Mouse (Mus musculus) neural tube, embryonic 14.5 days (tissue): ENCODE measurements around the gene Dcbld2. TPM values are rescaled to one million over a fixed set of nuclear protein-coding genes. Genes with fewer than 3 reads are reported as not detected.

Experiments
- ATAC-seq: fragments of 200-750 bp; cut with Nextera tagmentation; 2 replicates; pipeline ENCODE4 v1.8.0; 2017; ENCODE audit warnings: low read depth, mild to moderate bottlenecking, moderate TSS enrichment, moderate library complexity
- H3K27ac ChIP-seq: fragments of 300-500 bp; sonication (generic); 2 replicates; pipeline ENCODE4 v1.5.1; 2014; ENCODE audit warnings: low read depth, mild to moderate bottlenecking, control low read depth, low read length, moderate library complexity, mixed read lengths
- H3K27me3 ChIP-seq: fragments of 300-500 bp; sonication (generic); 2 replicates; pipeline ENCODE4 v1.6.1; 2014; ENCODE audit warnings: low read length; ENCODE audit not compliant: control insufficient read depth, insufficient read depth
- H3K36me3 ChIP-seq: fragments of 300-500 bp; sonication (generic); 2 replicates; pipeline ENCODE4 v1.6.1; 2014; ENCODE audit warnings: low read length, mixed read lengths; ENCODE audit not compliant: control insufficient read depth, insufficient read depth
- H3K4me1 ChIP-seq: fragments of 300-500 bp; sonication (generic); 2 replicates; pipeline ENCODE4 v1.6.1; 2014; ENCODE audit warnings: low read length; ENCODE audit not compliant: control insufficient read depth, insufficient read depth
- H3K4me2 ChIP-seq: fragments of 300-500 bp; sonication (generic); 2 replicates; pipeline ENCODE4 v1.6.1; 2014; ENCODE audit warnings: mild to moderate bottlenecking, low read depth, low read length, control low read depth
- H3K4me3 ChIP-seq: fragments of 300-500 bp; sonication (generic); 2 replicates; pipeline ENCODE4 v1.5.1; 2014; ENCODE audit warnings: low read depth, low read length, control low read depth, mixed read lengths
- H3K9ac ChIP-seq: fragments of 300-500 bp; sonication (generic); replicated peaks from 2 replicates; pipeline ENCODE4 v1.6.1; 2014; ENCODE audit warnings: low read depth, mild to moderate bottlenecking, control low read depth, low read length, mixed read lengths
- H3K9me3 ChIP-seq: fragments of 300-500 bp; sonication (generic); 2 replicates; pipeline ENCODE4 v1.6.1; 2016; ENCODE audit warnings: low read length; ENCODE audit not compliant: control insufficient read depth
- WGBS: fragments of 180-500 bp; shearing (Covaris S2); extraction: QIAGEN DNeasy Blood & Tissue Kit; methylation state at CpG from one replicate; pipeline ENCODE4 v1.1.7; 2014; 5-methylcytosine and 5-hydroxymethylcytosine counted together
- polyA plus RNA-seq: library from polyadenylated mRNA; unstranded; fragments of >200 nt; fragmentation: Nextera tagmentation; extraction: Ambion mirVana; gene quantifications from 2 replicates; pipeline ENCODE4 v1.2.1, GENCODE M21; 2014

The Dcbld2 gene
- polyA plus RNA-seq, 1 experiment from 2014 or later, result 9.7 TPM

DNA sequence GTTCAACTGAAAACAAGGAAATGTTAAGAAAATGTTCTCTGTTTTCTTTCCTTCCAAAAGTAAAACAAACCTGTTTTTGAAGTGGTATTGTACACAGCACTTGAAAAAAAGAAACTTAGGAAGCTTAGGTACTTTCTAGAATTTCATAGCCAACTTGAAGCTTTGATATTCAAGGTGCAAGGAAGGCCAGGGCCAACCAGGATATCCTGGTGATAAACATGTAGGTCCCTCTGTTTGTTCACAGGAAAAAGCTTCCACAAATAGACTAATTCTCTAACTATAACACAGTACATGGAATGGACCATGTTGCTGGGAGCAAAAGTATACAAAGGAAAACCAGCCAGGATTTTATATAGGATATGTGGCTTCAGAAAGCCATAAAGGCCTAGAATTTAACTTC is 88.5 kb downstream of the Dcbld2 start:
- no peak overlapping the region for H3K4me2 ChIP-seq
- no peak for ATAC-seq

DNA sequence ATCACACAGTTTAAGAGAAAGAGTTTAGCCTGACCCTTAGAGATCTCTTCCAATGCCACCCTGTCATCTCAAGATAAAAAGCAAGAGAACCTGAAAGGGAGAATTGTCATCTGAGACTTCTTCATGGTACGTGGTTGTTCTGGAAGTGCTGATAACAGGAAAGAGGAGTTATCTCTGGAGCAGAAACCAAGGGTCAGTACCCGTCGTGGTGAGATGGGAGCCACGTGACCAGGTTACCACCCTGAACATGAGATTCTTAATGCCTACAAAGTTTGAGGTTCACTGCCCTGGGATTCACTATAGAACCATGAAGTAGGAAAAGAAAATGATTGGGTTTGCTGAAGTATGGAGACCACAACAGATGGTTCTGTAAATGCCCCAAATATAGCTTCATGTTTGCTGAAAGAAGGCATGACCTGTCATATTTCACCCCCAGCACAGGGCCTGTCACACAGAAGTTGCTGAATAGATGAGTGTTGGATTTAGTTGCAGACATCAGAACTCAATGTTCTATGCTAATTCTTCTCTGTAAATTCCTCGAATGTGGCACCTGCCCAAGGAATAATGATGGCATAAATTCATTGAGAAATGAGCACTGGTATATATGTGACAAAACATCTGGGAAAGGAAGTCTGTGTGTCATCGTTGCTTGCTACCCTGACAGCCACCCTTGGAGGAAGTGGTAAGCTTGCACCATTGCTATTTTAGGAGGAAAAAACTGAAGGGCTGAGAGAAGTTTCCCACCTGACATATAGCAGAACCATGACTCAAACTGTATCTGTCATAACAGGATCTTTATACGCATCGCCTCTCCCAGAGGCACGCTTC is 89.9 kb downstream of the Dcbld2 start:
- Histone ChIP-seq H3K27ac (no peak overlapping the region), H3K9me3 (no peaks in the 10 kb centered on the region), H3K4me2 (no peak overlapping the region), H3K4me1 (peaks cover 2% of the 10 kb centered on the region; the same call in 1 of the 2 replicates), H3K27me3 (no peaks in the 10 kb centered on the region), H3K4me3 (no peak overlapping the region), H3K9ac (no peak overlapping the region), H3K36me3 (no peaks in the 10 kb centered on the region)
- WGBS, result 86% methylated on average over 9 of the region's 9 CpGs
- ATAC-seq, result no peak

More for the DNA sequence above, 88.5 kb downstream of the Dcbld2 start:
- Histone ChIP-seq H3K27me3 (no peaks in the 10 kb centered on the region), H3K9ac (no peak overlapping the region), H3K4me3 (no peak overlapping the region), H3K4me1 (peaks cover 2% of the 10 kb centered on the region; the same call in 1 of the 2 replicates), H3K27ac (no peak overlapping the region), H3K36me3 (no peaks in the 10 kb centered on the region), H3K9me3 (no peaks in the 10 kb centered on the region)

DNA sequence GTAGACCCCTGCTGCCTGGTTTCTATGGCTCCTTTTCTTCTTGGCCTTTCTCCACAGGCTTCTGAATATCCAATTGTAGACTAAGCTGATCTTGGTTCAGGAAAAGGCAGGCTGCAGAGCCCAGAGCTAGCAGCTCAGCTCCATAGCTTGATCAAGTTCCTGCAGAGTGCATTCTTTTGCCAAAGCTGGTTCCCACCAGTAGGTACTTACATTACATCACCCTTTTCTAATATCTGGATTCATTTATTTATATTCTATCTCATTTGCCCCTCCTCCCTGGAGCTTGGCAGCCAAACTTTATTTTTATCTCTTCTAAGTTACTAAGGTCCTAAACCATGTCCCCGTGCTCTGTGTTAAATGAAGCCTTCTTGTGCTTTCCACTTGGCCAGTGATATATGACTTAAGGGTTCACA is 90.9 kb downstream of the Dcbld2 start:
- Histone ChIP-seq H3K27ac (no peak overlapping the region), H3K4me2 (no peak overlapping the region), H3K4me1 (peaks cover 2% of the 10 kb centered on the region; the same call in 1 of the 2 replicates), H3K36me3 (no peaks in the 10 kb centered on the region), H3K4me3 (no peak overlapping the region), H3K9ac (no peak overlapping the region), H3K9me3 (no peaks in the 10 kb centered on the region), H3K27me3 (no peaks in the 10 kb centered on the region)
- ATAC-seq, result peak; percentile 41; the same call in 1 of the 2 replicates
- WGBS, result 50% methylated on average over 1 of the region's 1 CpGs

DNA sequence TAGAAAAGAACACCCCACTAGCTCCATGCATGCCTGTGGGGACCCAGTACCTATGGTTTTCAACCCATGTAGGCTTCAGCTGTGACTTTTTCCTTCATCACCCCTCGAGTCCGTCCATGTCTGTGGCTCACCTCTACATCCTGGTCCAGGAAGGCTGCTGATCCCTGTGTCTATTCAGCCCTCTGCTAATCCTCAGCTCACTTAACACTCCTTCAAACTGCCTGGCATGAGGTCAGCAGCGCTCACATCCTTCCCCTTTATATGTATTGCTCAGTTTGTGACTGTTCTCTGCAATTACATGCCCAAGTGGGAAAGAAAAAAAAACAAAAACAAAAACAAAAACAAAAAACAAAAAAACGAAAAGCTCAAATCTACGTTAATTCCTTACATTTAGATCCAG is 91.4 kb downstream of the Dcbld2 start:
- Histone ChIP-seq H3K27me3 (no peaks in the 10 kb centered on the region), H3K4me3 (no peak overlapping the region), H3K9me3 (no peaks in the 10 kb centered on the region), H3K4me1 (peaks cover 2% of the 10 kb centered on the region; the same call in 1 of the 2 replicates), H3K4me2 (no peak overlapping the region), H3K9ac (no peak overlapping the region), H3K27ac (no peak overlapping the region), H3K36me3 (no peaks in the 10 kb centered on the region)
- 88% methylated on average over 5 of the region's 5 CpGs for WGBS
- ATAC-seq, result no peak

DNA sequence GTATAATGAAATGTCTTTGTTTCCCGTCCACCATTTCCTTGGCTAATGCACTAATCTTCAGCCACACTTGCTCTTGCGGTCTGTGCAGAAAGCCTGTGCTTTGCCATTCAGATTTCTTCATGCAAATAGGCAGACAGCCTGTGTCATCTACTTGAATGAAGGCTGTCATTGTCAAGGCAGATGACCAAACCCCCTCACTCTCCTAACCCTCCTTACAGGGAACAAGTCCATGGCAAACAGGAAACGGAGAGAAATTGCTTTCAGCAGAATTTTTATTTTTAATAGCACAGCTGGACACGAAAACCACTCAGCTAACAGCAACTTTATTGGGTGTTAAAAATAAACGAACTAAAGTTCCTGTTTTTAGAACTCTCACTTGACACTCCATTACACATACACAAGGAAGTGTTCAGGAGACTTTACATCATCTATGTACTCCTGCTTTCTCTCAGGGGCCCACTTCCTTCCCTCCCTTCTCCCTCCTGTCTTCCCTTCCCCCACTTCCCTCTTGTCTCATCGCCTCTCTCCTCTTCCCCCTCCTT is 93.6 kb downstream of the Dcbld2 start:
- ATAC-seq, result no peak
- H3K27ac ChIP-seq, result no peak overlapping the region
- H3K9me3 ChIP-seq, result no peaks in the 10 kb centered on the region
- no peak overlapping the region for H3K4me3 ChIP-seq
- H3K9ac ChIP-seq, result no peak overlapping the region
- H3K4me1 ChIP-seq, result peaks cover 2% of the 10 kb centered on the region; the same call in 1 of the 2 replicates
- H3K36me3 ChIP-seq, result no peaks in the 10 kb centered on the region
- H3K27me3 ChIP-seq, result no peaks in the 10 kb centered on the region
- 51% methylated on average over 6 of the region's 6 CpGs for WGBS
- no peak overlapping the region for H3K4me2 ChIP-seq

DNA sequence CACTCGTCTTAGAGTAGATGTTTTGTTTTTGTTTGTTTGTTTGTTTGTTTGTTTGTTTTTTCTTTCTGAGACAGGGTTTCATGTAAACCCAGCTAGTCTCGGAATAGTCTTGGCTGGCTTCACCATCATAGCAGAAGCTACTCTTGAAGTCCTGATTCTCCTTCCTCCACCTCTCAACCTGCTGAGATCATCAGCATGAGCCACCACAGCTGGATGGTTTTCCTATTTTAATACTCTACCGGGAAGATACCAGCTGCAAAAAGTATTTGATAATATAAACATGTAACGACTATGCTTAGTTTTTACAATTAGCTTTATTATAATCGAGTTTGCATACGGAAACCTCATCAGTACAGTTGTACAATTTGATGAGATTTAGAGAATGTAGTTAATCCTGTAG is 94.3 kb downstream of the Dcbld2 start:
- H3K9me3 ChIP-seq, result no peaks in the 10 kb centered on the region
- no peaks in the 10 kb centered on the region for H3K27me3 ChIP-seq
- no peaks in the 10 kb centered on the region for H3K36me3 ChIP-seq
- peaks cover 2% of the 10 kb centered on the region; the same call in 1 of the 2 replicates for H3K4me1 ChIP-seq
- 80% methylated on average over 6 of the region's 6 CpGs for WGBS
- no peak overlapping the region for H3K4me2 ChIP-seq
- no peak overlapping the region for H3K9ac ChIP-seq
- ATAC-seq, result no peak
- no peak overlapping the region for H3K27ac ChIP-seq
- H3K4me3 ChIP-seq, result no peak overlapping the region

DNA sequence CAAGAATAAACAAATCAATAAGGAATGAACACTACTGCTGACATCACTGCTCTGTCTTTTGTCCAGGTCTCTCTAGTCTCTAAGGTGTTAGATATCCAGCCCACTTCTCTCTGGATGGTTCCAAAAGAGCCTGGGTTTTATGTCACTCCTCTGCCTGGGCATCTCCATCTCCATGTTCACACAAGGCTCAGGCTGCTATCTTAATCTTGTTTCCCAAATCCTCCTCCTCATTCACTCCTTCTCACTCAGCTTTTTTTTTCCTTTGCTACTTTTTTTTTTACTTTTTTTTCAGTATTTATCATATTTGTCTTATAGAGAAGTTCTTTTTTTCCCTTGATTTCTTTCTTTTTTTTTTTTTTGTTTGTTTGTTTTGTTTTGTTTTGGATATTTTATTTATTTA is 96.7 kb downstream of the Dcbld2 start:
- Histone ChIP-seq H3K9ac (no peak overlapping the region), H3K9me3 (no peaks in the 10 kb centered on the region), H3K27ac (no peak overlapping the region), H3K4me1 (no peaks in the 10 kb centered on the region), H3K27me3 (no peaks in the 10 kb centered on the region), H3K36me3 (no peaks in the 10 kb centered on the region), H3K4me2 (no peak overlapping the region), H3K4me3 (no peak overlapping the region)
- ATAC-seq, result no peak

DNA sequence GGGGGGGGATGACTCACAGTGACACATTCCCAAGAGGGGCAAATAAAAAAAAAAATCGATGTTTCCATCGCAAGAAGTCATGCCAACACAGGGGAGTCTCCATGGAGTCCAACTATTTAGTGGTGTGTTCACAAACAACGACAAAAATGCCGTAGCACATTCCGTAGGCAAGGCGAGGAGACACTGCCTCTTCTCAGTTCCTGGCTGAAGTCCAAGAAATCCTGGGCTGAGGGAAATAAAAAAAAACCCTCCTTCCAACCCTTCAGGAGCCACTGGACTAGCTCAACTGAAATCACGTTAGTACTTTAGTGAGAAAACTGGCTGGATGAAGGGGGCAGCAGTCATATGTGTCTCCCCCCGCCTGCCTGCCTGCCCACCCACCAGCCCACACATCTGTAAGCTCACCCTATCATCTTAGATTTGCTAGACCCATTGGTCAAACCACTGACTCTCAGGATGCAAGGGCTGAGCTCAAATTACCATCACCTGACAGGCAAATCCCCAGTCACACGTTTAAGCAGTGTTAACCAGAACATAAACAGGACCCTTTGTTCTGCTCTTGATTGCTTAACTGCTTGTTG is 104.0 kb downstream of the Dcbld2 start:
- Histone ChIP-seq H3K9me3 (no peaks in the 10 kb centered on the region), H3K27me3 (no peaks in the 10 kb centered on the region), H3K4me3 (no peak overlapping the region), H3K36me3 (no peaks in the 10 kb centered on the region), H3K27ac (no peak overlapping the region), H3K4me1 (peaks cover 3% of the 10 kb centered on the region; the same call in 1 of the 2 replicates), H3K9ac (no peak overlapping the region), H3K4me2 (peak overlapping the region; percentile 7; the same call in 1 of the 2 replicates)
- ATAC-seq, result peak; percentile 61
- 36% methylated on average over 9 of the region's 9 CpGs for WGBS

DNA sequence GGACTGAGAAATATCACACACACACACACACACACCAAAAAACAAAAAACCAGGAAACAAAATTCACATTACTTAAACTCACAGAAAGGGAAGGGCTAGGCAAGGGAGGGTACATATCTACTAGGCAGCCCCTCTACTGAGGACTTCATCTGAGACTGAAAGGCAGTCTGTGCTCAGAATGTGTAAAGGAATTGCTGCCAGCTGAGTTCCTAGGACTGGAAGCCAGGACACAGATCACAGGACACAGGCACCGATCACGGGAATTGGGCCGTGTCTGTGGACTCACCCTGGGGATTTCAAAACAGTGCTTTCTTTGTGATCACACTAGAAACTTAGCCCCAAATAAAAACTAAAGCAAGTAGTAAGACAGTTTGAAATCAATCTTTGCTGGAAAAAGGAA is 104.6 kb downstream of the Dcbld2 start:
- Histone ChIP-seq H3K27me3 (no peaks in the 10 kb centered on the region), H3K4me3 (no peak overlapping the region), H3K4me1 (peaks cover 3% of the 10 kb centered on the region; the same call in 1 of the 2 replicates), H3K9me3 (no peaks in the 10 kb centered on the region), H3K27ac (no peak overlapping the region; the same call in 1 of the 2 replicates), H3K9ac (no peak overlapping the region), H3K36me3 (no peaks in the 10 kb centered on the region), H3K4me2 (no peak overlapping the region)
- ATAC-seq, result peak; percentile 71
- 16% methylated on average over 3 of the region's 3 CpGs for whole genome bisulfite sequencing
